In the genomic region with DNA sequence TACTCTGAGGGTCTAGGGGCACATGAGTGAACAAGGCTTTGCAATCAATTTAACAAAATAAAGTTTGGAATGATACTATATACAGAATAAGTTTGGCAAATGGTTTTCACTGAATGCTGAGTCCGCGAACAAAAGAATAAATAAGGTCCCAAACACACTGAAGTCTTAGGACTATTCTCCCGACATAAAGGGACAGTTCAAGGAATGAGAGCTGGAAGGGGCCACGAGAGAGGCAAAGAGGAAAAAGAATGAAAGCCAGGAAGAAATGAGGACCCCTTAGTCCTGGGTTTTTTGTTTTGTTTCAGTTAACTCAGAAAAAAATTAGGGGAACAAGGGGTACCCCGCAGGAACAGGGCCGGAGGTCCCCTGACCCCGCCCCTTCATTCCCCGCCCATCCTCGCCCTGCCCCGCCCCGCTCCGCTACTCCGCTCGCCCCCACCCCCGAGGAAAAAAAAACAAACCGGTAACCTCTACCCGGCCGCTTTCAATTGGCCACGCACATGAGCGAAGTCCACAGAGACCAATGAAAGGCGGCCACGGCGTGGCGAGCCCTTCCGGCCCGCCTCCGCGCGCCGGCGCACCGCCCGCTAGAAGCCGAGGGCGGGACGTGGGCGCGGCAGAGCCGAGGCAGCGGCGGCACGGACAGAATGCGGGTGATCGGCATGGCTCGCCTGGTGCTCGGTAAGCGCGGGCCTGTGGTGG, we compare ENCODE assay signal across 8 mouse cellular contexts. TPM values are rescaled to one million over a fixed set of nuclear protein-coding genes. Genes with fewer than 3 reads are reported as not detected.
A peak's percentile ranks its signal among the peaks of the same experiment; 100 is the strongest.
DNase-seq lines count a peak whose midpoint lies in the region; ATAC-seq lines count a peak whose summit lies in the region.

Gene Pdia6 (plus strand): TSS at position 575 of the 702 bp plus-strand sequence.

- intact Hi-C loops in gastrocnemius, postnatal 14 days (cut with DNase I; ENCODE audit: low total_unique reads), result no loop called here
- intact Hi-C loops in left cerebral cortex, postnatal 10 days (cut with DNase I), result no loop called here

- ATAC-seq in inflammation-experienced regulatory T-cells, adult 6 months, result peak; percentile 99
- peak; percentile 98 for ATAC-seq in megakaryocyte-erythroid progenitor cell, adult 5-6 weeks (replicated peaks; ENCODE audit: low FRiP score, low TSS enrichment, poor library complexity, severe bottlenecking)

- DNase-seq in adrenal gland, adult (ENCODE audit: inconsistent age in 2 of 2, low spot score in 1 of 2), result peak; percentile 93 to 97
- DNase-seq in embryo, embryonic 10.5 days (ENCODE audit: low spot score), result peak; percentile 97
- DNase-seq in gastrocnemius, postnatal 14 days, result peak; percentile 93
- peak; percentile 90 to 94 for DNase-seq in left cerebral cortex, postnatal 10 days (ENCODE audit: extremely low spot score in 1 of 2, low spot score in 2 of 2)
- peak; percentile 91 for DNase-seq in right cerebral cortex, postnatal 25 days
- DNase-seq in urinary bladder, postnatal 4 days (ENCODE audit: low spot score in 2 of 2), result peak; percentile 91 to 94

RNA-seq across cellular contexts. Expression of gene Pdia6, which starts in this region (rescaled TPM):
- total RNA-seq in gastrocnemius, postnatal 14 days (2021), result 10 to 100 TPM; 55.3 to 68.7 TPM
- 100 to 1,000 TPM; 186 to 215 (median 194) TPM for polyA plus RNA-seq in inflammation-experienced regulatory T-cells, adult 6 months (2017; shearing (Covaris generic))
- total RNA-seq in left cerebral cortex, postnatal 10 days (2021), result 100 to 1,000 TPM; 104 to 113 TPM
- 68.3 and 94.4 TPM in 2 replicates for total RNA-seq in megakaryocyte-erythroid progenitor cell, adult 5-6 weeks (2014; fragmentation: Nextera tagmentation)
- total RNA-seq in megakaryocyte-erythroid progenitor cell, adult 5-6 weeks (2017), result 175 and 216 TPM in 2 replicates

Comparison
In these comparisons a context has a peak if more than half of its experiments do, and no peak if none do; other contexts are left out.
1. Peak in every context shown above with its lines: DNase-seq and ATAC-seq.